Mouse (Mus musculus) lung, postnatal 0 days (tissue): Measurements from ENCODE around the gene Fscn2. TPM values are rescaled to one million over a fixed set of nuclear protein-coding genes. Genes with fewer than 3 reads are reported as not detected.

Experiments
- ATAC-seq: fragments of 200-750 bp; cut with Nextera tagmentation; 2 replicates; pipeline ENCODE4 v1.8.0; 2017; ENCODE audit warnings: moderate library complexity
- DNase-seq: peaks from one replicate; pipeline ENCODE4 v3.0.0-alpha.2; 2016; ENCODE audit warnings: low spot score
- H3K27ac ChIP-seq: fragments of 300-500 bp; sonication (generic); 2 replicates; pipeline ENCODE4 v1.5.1; 2014; ENCODE audit warnings: antibody characterized with exemption, mild to moderate bottlenecking, low read length, mixed read lengths
- H3K27me3 ChIP-seq: fragments of 300-500 bp; sonication (generic); replicated peaks from 2 replicates; pipeline ENCODE4 v1.6.1; 2014; ENCODE audit warnings: low read length, mixed read lengths; ENCODE audit not compliant: insufficient read depth
- H3K36me3 ChIP-seq: fragments of 300-500 bp; sonication (generic); 2 replicates; pipeline ENCODE4 v1.6.1; 2014; ENCODE audit warnings: low read length, mixed read lengths; ENCODE audit not compliant: insufficient read depth
- H3K4me1 ChIP-seq: fragments of 300-500 bp; sonication (generic); 2 replicates; pipeline ENCODE4 v1.6.1; 2014; ENCODE audit warnings: antibody characterized with exemption, low read depth, low read length, mixed read lengths; ENCODE audit not compliant: insufficient read depth
- H3K4me2 ChIP-seq: fragments of 300-500 bp; sonication (generic); replicated peaks from 2 replicates; pipeline ENCODE4 v1.6.1; 2014; ENCODE audit warnings: low read depth, mild to moderate bottlenecking, low read length, moderate library complexity, mixed read lengths
- H3K4me3 ChIP-seq: fragments of 300-500 bp; sonication (generic); 2 replicates; pipeline ENCODE4 v1.5.1; 2014; ENCODE audit warnings: low read depth, low read length
- H3K9ac ChIP-seq: fragments of 300-500 bp; sonication (generic); replicated peaks from 2 replicates; pipeline ENCODE4 v1.6.1; 2014; ENCODE audit warnings: low read depth, mild to moderate bottlenecking
- H3K9me3 ChIP-seq: fragments of 300-500 bp; sonication (generic); 2 replicates; pipeline ENCODE4 v1.6.1; 2016; ENCODE audit warnings: low read length, mixed read lengths
- CTCF ChIP-seq: IDR thresholded peaks from 2 replicates; pipeline ENCODE4 v1.5.1; 2016; ENCODE audit warnings: antibody characterized with exemption, mild to moderate bottlenecking
- EP300 ChIP-seq: IDR thresholded peaks from 2 replicates; pipeline ENCODE4 v1.6.1; 2016; ENCODE audit warnings: antibody characterized with exemption, mild to moderate bottlenecking, control low read depth
- WGBS: fragments of 180-500 bp; shearing (Covaris S2); extraction: QIAGEN DNeasy Blood & Tissue Kit; methylation state at CpG from one replicate; pipeline ENCODE4 v1.1.7; 2014; 5-methylcytosine and 5-hydroxymethylcytosine counted together
- polyA plus RNA-seq: library from polyadenylated mRNA; unstranded; fragments of >200 nt; fragmentation: Nextera tagmentation; extraction: Ambion mirVana; gene quantifications from 2 replicates; pipeline ENCODE4 v1.2.1, GENCODE M21; 2015

Gene Fscn2
- polyA plus RNA-seq, 1 experiment from 2014 or later: 0.36 TPM

- WGBS: 1% methylated on average over 37 of the region's 37 CpGs
- ATAC-seq (peak; percentile 93), DNase-seq (peak; percentile 97)
- no peaks in the 10 kb centered on the region for H3K27me3 ChIP-seq
- peak overlapping the region; percentile 53 for H3K9ac ChIP-seq
- H3K4me2 ChIP-seq: peak overlapping the region; percentile 80
- peaks cover 4% of the 10 kb centered on the region; the same call in 1 of the 2 replicates for H3K4me1 ChIP-seq
- no peaks in the 10 kb centered on the region for H3K9me3 ChIP-seq
- H3K36me3 ChIP-seq: no peaks in the 10 kb centered on the region
- peak overlapping the region; percentile 44 for H3K4me3 ChIP-seq
- TF ChIP-seq EP300 (no peak), CTCF (no peak)
- peak overlapping the region; percentile 92 for H3K27ac ChIP-seq
Observed at GRCm38 (mm10) chr11:120315832-120316689, 45.3 kb upstream of the Fscn2 start.

DNA sequence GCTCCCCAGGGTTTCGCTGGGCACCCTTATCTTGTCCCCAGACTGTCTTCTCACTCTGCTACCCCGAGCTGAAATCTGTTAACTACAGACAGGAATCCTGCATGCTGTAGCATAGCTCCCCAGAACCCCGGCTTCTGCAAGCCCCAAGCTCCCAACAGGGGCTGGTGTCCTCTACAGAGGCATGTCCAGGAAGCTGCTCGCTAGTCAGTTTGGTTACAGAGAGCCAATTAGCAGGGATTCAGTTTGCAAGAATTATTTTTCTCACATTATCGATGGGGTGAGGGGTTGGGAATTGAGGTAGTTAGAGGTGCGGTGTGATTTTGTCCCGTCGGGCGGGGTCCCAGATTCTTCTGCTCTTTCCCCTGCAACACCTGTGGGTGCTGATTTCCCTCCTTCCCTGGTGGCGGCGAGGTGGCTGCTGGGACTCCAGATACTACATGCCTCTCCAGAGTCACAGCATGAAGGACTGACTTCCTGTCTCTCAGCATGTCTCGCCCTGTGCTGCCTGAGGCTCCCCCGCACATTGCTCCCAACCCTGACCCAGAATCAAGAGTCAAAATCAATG is 44.6 kb upstream of the Fscn2 start:
- Histone ChIP-seq H3K27ac (peak overlapping the region; percentile 92), H3K9ac (peak overlapping the region; percentile 53), H3K36me3 (no peaks in the 10 kb centered on the region), H3K27me3 (no peaks in the 10 kb centered on the region), H3K4me1 (peaks cover 4% of the 10 kb centered on the region; the same call in 1 of the 2 replicates), H3K4me2 (peak overlapping the region; percentile 80), H3K9me3 (no peaks in the 10 kb centered on the region), H3K4me3 (peak overlapping the region; percentile 44)
- peak; percentile 53 for DNase-seq
- 9% methylated on average over 13 of the region's 13 CpGs for WGBS
- no peak for TF ChIP-seq CTCF
- no peak for TF ChIP-seq EP300
- ATAC-seq: peak; percentile 2; the same call in 1 of the 2 replicates

DNA sequence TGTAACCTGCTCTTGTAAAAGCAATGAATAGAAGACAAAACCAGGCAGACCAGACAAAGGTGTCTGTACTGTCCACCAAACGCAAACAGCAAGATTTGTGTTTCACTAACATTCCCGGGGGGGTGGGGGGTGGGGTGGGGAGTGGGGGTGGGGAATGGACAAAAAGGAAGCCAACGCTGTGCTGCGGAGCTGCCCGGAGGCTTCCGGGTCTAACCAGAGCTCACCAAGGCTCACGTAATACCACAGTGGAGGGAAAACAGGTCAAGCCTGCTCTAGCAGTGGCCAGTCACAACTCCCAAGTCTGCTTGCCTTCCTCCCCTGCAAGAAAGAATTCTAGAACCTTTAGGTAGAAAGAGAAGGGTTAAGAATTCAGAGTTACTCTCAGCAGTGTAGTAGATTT is 43.9 kb upstream of the Fscn2 start:
- Histone ChIP-seq H3K4me2 (peak overlapping the region; percentile 80), H3K9me3 (no peaks in the 10 kb centered on the region), H3K36me3 (no peaks in the 10 kb centered on the region), H3K27me3 (no peaks in the 10 kb centered on the region), H3K4me1 (peaks cover 4% of the 10 kb centered on the region; the same call in 1 of the 2 replicates), H3K9ac (no peak overlapping the region), H3K27ac (peak overlapping the region; percentile 92; the same call in 1 of the 2 replicates), H3K4me3 (no peak overlapping the region)
- DNase-seq (peak; percentile 5), ATAC-seq (no peak)
- TF ChIP-seq CTCF (no peak), EP300 (no peak)
- WGBS: 51% methylated on average over 7 of the region's 7 CpGs

- Histone ChIP-seq H3K9ac (no peak overlapping the region), H3K27ac (no peak overlapping the region), H3K9me3 (no peaks in the 10 kb centered on the region), H3K27me3 (no peaks in the 10 kb centered on the region), H3K4me2 (no peak overlapping the region), H3K36me3 (no peaks in the 10 kb centered on the region), H3K4me1 (peaks cover 4% of the 10 kb centered on the region; the same call in 1 of the 2 replicates), H3K4me3 (no peak overlapping the region)
- TF ChIP-seq CTCF (no peak), EP300 (no peak)
- DNase-seq (peak; percentile 3), ATAC-seq (no peak)
- WGBS: 87% methylated on average over 5 of the region's 5 CpGs
Observed at GRCm38 (mm10) chr11:120319310-120319709, 42.0 kb upstream of the Fscn2 start.

- H3K36me3 ChIP-seq: no peaks in the 10 kb centered on the region
- no peak overlapping the region for H3K9ac ChIP-seq
- peaks cover 4% of the 10 kb centered on the region; the same call in 1 of the 2 replicates for H3K4me1 ChIP-seq
- no peaks in the 10 kb centered on the region for H3K9me3 ChIP-seq
- H3K4me3 ChIP-seq: no peak overlapping the region
- H3K4me2 ChIP-seq: no peak overlapping the region
- peak; percentile 1 for DNase-seq
- TF ChIP-seq CTCF (no peak), EP300 (no peak)
- H3K27me3 ChIP-seq: no peaks in the 10 kb centered on the region
- no peak overlapping the region for H3K27ac ChIP-seq
- no peak for ATAC-seq
- 96% methylated on average over 10 of the region's 10 CpGs for WGBS
Observed at GRCm38 (mm10) chr11:120320156-120320555, 41.2 kb upstream of the Fscn2 start.

DNA sequence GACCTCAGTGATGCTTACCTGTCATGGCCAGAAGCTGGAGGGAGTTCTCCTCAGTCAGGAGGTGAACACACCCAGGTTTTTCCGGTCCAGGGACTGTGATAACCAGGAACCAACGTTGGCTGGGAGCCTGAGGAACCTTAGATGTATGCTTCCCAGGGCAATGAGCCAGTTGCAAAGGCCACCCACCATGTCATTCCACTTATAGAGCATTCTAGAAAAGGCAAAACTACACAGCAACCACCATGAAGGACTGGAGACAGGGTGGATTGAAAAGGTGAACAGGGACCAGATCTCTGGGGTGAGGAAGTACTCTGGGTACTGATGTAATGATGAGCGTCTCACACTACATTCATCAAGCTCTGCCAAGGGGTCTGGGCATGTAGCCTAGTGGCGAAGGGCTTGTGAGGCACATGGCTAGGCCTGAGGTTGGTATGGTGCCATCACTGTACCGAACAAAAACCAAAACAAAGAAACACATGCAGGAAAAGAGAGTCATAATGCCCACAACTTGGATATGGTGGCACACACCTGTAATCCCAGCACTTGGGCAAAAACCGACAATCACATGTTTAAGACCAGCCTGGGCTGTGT is 25.8 kb upstream of the Fscn2 start:
- TF ChIP-seq CTCF: no peak
- TF ChIP-seq EP300: no peak
- Histone ChIP-seq H3K4me3 (no peak overlapping the region), H3K36me3 (no peaks in the 10 kb centered on the region), H3K27ac (no peak overlapping the region), H3K9me3 (no peaks in the 10 kb centered on the region), H3K27me3 (no peaks in the 10 kb centered on the region), H3K4me1 (no peaks in the 10 kb centered on the region), H3K9ac (no peak overlapping the region), H3K4me2 (no peak overlapping the region)
- DNase-seq: no peak
- ATAC-seq: no peak
- WGBS: 68% methylated on average over 6 of the region's 6 CpGs
